8 mouse cellular contexts compared by ENCODE assay signal in genomic region chr15:82145408-82145807, GRCm38 (mm10). TPM values are rescaled to one million over a fixed set of nuclear protein-coding genes. Genes with fewer than 3 reads are reported as not detected.
A peak's percentile ranks its signal among the peaks of the same experiment; 100 is the strongest.
DNase-seq lines count a peak whose midpoint lies in the region; ATAC-seq and TF ChIP-seq lines count a peak whose summit lies in the region.

No protein-coding gene starts in this region.

- DNase-seq in gastrocnemius, adult 2 months: no peak
- DNase-seq in gastrocnemius, postnatal 10 days: no peak
- no peak for DNase-seq in liver, embryonic 14.5 days (ENCODE audit: low read depth in 3 of 3, low spot score in 3 of 3)
- no peak for DNase-seq in left cerebral cortex, postnatal 10 days (ENCODE audit: extremely low spot score in 1 of 2, low spot score in 2 of 2)
- no peak for DNase-seq in embryo, embryonic 9.5 days (ENCODE audit: extremely low spot score)
- DNase-seq in thymus, adult 18-20 months: no peak

- ATAC-seq in forebrain, embryonic 12.5 days (ENCODE audit: low FRiP score): no peak
- no peak for ATAC-seq in liver, embryonic 14.5 days (ENCODE audit: insufficient read depth)

- 42% methylated on average over 2 of the region's 2 CpGs for WGBS in forebrain, embryonic 12.5 days
- 16% methylated on average over 2 of the region's 2 CpGs for WGBS in liver, embryonic 14.5 days (ENCODE audit: insufficient replicate concordance)

- H3K36me3 ChIP-seq in E14TG2a.4 (ENCODE audit: insufficient read depth, low read length): peaks cover 39% of the 10 kb centered on the region
- peaks cover 10% of the 10 kb centered on the region for H3K36me3 ChIP-seq in forebrain, embryonic 12.5 days (replicated peaks)
- no peaks in the 10 kb centered on the region; the same call in 1 of the 2 replicates for H3K36me3 ChIP-seq in liver, embryonic 14.5 days (replicated peaks; ENCODE audit: control insufficient read depth, insufficient read depth, low read depth)

- intact Hi-C loops in gastrocnemius, adult 2 months (cut with DNase I): loop anchor here (5.0 kb wide), 1 partner anchor 197 kb away; no protein-coding TSS in a partner anchor
- intact Hi-C loops in left cerebral cortex, postnatal 10 days (cut with DNase I): no loop called here

- H3K27ac ChIP-seq in gastrocnemius, adult 2 months: peak overlapping the region; percentile 92
- H3K27ac ChIP-seq in forebrain, embryonic 12.5 days: peak overlapping the region; percentile 97
- H3K27ac ChIP-seq in liver, embryonic 14.5 days: peak overlapping the region; percentile 90

- H3K9me3 ChIP-seq in E14TG2a.4 (ENCODE audit: low read length): peaks cover 4% of the 10 kb centered on the region; the same call in 1 of the 2 replicates
- no peaks in the 10 kb centered on the region for H3K9me3 ChIP-seq in forebrain, embryonic 12.5 days
- H3K9me3 ChIP-seq in liver, embryonic 14.5 days (ENCODE audit: control insufficient read depth, low read length): no peaks in the 10 kb centered on the region

- no peak overlapping the region for H3K4me2 ChIP-seq in forebrain, embryonic 12.5 days
- H3K4me2 ChIP-seq in liver, embryonic 14.5 days (ENCODE audit: low read depth): no peak overlapping the region

- H3K4me1 ChIP-seq in E14TG2a.4 (replicated peaks; ENCODE audit: low read depth, low read length): peaks cover 64% of the 10 kb centered on the region
- peaks cover 46% of the 10 kb centered on the region for H3K4me1 ChIP-seq in forebrain, embryonic 12.5 days
- peaks cover 27 to 37% of the 10 kb centered on the region in 2 experiments for H3K4me1 ChIP-seq in liver, embryonic 14.5 days (replicated peaks; ENCODE audit: control insufficient read depth in 2 of 2, insufficient read depth in 2 of 2, low read length in 1 of 2)

- no peaks in the 10 kb centered on the region for H3K27me3 ChIP-seq in E14TG2a.4 (ENCODE audit: insufficient read depth, low read length)
- H3K27me3 ChIP-seq in forebrain, embryonic 12.5 days: no peaks in the 10 kb centered on the region
- no peaks in the 10 kb centered on the region for H3K27me3 ChIP-seq in liver, embryonic 14.5 days (ENCODE audit: control insufficient read depth, insufficient read depth, low read length)

- no peak overlapping the region for H3K9ac ChIP-seq in forebrain, embryonic 12.5 days
- H3K9ac ChIP-seq in liver, embryonic 14.5 days (replicated peaks): no peak overlapping the region

- no peak for TF ChIP-seq EP300 in liver, embryonic 14.5 days (IDR thresholded peaks at IDR 0.05; ENCODE audit: low read depth)

- no peak for TF ChIP-seq CTCF in gastrocnemius, adult 2 months (IDR thresholded peaks at IDR 0.05)
- TF ChIP-seq CTCF in E14TG2a.4 (conservative IDR thresholded peaks at IDR 0.05; ENCODE audit: low read length): no peak
- no peak for TF ChIP-seq CTCF in liver, embryonic 14.5 days (IDR thresholded peaks at IDR 0.05; ENCODE audit: low read depth)

- no peak overlapping the region for H3K4me3 ChIP-seq in gastrocnemius, adult 2 months
- H3K4me3 ChIP-seq in E14TG2a.4 (replicated peaks; ENCODE audit: low read length): peak overlapping the region; percentile 74; the same call in 1 of the 2 replicates
- no peak overlapping the region for H3K4me3 ChIP-seq in forebrain, embryonic 12.5 days (replicated peaks)
- no peak overlapping the region for H3K4me3 ChIP-seq in liver, embryonic 14.5 days (ENCODE audit: insufficient read depth in 1 of 2, low read depth in 2 of 2, low read length in 2 of 2)

RNA-seq across cellular contexts. Expression of gene Srebf2, which starts 1.6 kb away (rescaled TPM):
- total RNA-seq in gastrocnemius, adult 2 months (2021): 10 to 100 TPM; 11.4 to 17.4 TPM
- 10 to 100 TPM; 37.0 to 42.8 TPM for total RNA-seq in gastrocnemius, postnatal 10 days (2021)
- 244 and 265 TPM in 2 replicates for polyA plus RNA-seq in forebrain, embryonic 12.5 days (2016; fragmentation: Nextera tagmentation; extraction: Ambion mirVana)
- 29.3 and 37.1 TPM in 2 replicates for polyA plus RNA-seq in liver, embryonic 14.5 days (2012; rRNA removed)
- 30.8 and 35.2 TPM in 2 replicates for polyA plus RNA-seq in liver, embryonic 14.5 days (2014; fragmentation: Nextera tagmentation; extraction: Ambion mirVana)
- 100 to 1,000 TPM; 202 to 204 TPM for total RNA-seq in left cerebral cortex, postnatal 10 days (2021)

RNA-seq across cellular contexts. Expression of gene Ccdc134, which starts 17.7 kb away (rescaled TPM):
- total RNA-seq in gastrocnemius, adult 2 months (2021): 10 to 100 TPM; 11.8 to 12.4 TPM
- total RNA-seq in gastrocnemius, postnatal 10 days (2021): 10 to 100 TPM; 31.0 to 33.5 TPM
- 17.5 and 19.0 TPM in 2 replicates for polyA plus RNA-seq in forebrain, embryonic 12.5 days (2016; fragmentation: Nextera tagmentation; extraction: Ambion mirVana)
- polyA plus RNA-seq in liver, embryonic 14.5 days (2012; rRNA removed): 5.9 and 7.2 TPM in 2 replicates
- polyA plus RNA-seq in liver, embryonic 14.5 days (2014; fragmentation: Nextera tagmentation; extraction: Ambion mirVana): 5.5 and 6.6 TPM in 2 replicates
- 10 to 100 TPM in 1 of 2 experiments, 1 to 10 TPM in 1; 7.4 to 10.2 TPM for total RNA-seq in left cerebral cortex, postnatal 10 days (2021)

Comparison
In these comparisons a context has a peak if more than half of its experiments do, and no peak if none do; other contexts are left out.
1. RNA of gene Srebf2, which starts 1.6 kb away (total RNA-seq): 202 to 204 TPM in left cerebral cortex, postnatal 10 days; 37.0 to 42.8 TPM in gastrocnemius, postnatal 10 days and 11.4 to 17.4 TPM in gastrocnemius, adult 2 months; every median in the first group is over 4 times any median in the second.
2. Peak in every context shown above with its lines, with median percentiles within 50 percentile points of each other: H3K27ac ChIP-seq.